Mouse (Mus musculus): Measurements from ENCODE around the gene Stom. TPM values are rescaled to one million over a fixed set of nuclear protein-coding genes. Genes with fewer than 3 reads are reported as not detected.

Gene Stom
- total and polyA plus RNA-seq, 2 experiments from 2014 or later, result 48.4 to 79.0 TPM

GRCm38 (mm10) chr2:35338036-35338435, 1.3 kb upstream of the Stom start:
- Histone ChIP-seq H3K27me3 (ENCODE audit: control insufficient read depth, insufficient read depth, low read length) (no peaks in the 10 kb centered on the region), H3K27ac (ENCODE audit: low read depth) (peak overlapping the region; percentile 46), H3K9me3 (replicated peaks; ENCODE audit: control insufficient read depth, low read length) (no peaks in the 10 kb centered on the region), H3K4me1 (ENCODE audit: control insufficient read depth, insufficient read depth) (peaks cover 14% of the 10 kb centered on the region), H3K36me3 (replicated peaks; ENCODE audit: control insufficient read depth, insufficient read depth, low read length) (no peaks in the 10 kb centered on the region), H3K4me3 (ENCODE audit: low read depth, low read length) (no peak overlapping the region), H3K4me2 (ENCODE audit: low read depth, low read length) (no peak overlapping the region), H3K9ac (replicated peaks; ENCODE audit: low read depth, low read length) (no peak overlapping the region)
- DNase-seq (ENCODE audit: low spot score), result no peak
- ATAC-seq (ENCODE audit: insufficient read depth, low read depth), result no peak
- TF ChIP-seq CTCF (IDR thresholded peaks at IDR 0.05; ENCODE audit: low read depth) (no peak), EP300 (IDR thresholded peaks at IDR 0.05; ENCODE audit: low read depth) (no peak)
- 61% methylated on average over 1 of the region's 1 CpGs for WGBS

GRCm38 (mm10) chr2:35337419-35337818, 643 bp upstream of the Stom start:
- TF ChIP-seq CTCF (IDR thresholded peaks at IDR 0.05; ENCODE audit: low read depth), result no peak
- no peak for TF ChIP-seq EP300 (IDR thresholded peaks at IDR 0.05; ENCODE audit: low read depth)
- 46% methylated on average over 10 of the region's 10 CpGs for WGBS
- 0 out of 2 replicates have a peak overlapping the region, but pooled peaks have one; percentile 35 for H3K9ac ChIP-seq (replicated peaks; ENCODE audit: low read depth, low read length)
- DNase-seq (ENCODE audit: low spot score), result no peak
- H3K4me1 ChIP-seq (ENCODE audit: control insufficient read depth, insufficient read depth), result peaks cover 13% of the 10 kb centered on the region
- peak overlapping the region; percentile 88 for H3K4me2 ChIP-seq (ENCODE audit: low read depth, low read length)
- peak overlapping the region; percentile 79 for H3K4me3 ChIP-seq (ENCODE audit: low read depth, low read length)
- H3K9me3 ChIP-seq (replicated peaks; ENCODE audit: control insufficient read depth, low read length), result no peaks in the 10 kb centered on the region
- H3K36me3 ChIP-seq (replicated peaks; ENCODE audit: control insufficient read depth, insufficient read depth, low read length), result no peaks in the 10 kb centered on the region
- H3K27ac ChIP-seq (ENCODE audit: low read depth), result peak overlapping the region; percentile 89
- no peaks in the 10 kb centered on the region for H3K27me3 ChIP-seq (ENCODE audit: control insufficient read depth, insufficient read depth, low read length)
- ATAC-seq (ENCODE audit: insufficient read depth, low read depth), result no peak

GRCm38 (mm10) chr2:35335620-35336019, 1.2 kb downstream of the Stom start:
- Histone ChIP-seq H3K4me3 (ENCODE audit: low read depth, low read length) (peak overlapping the region; percentile 79), H3K9ac (replicated peaks; ENCODE audit: low read depth, low read length) (peak overlapping the region; percentile 78), H3K27me3 (ENCODE audit: control insufficient read depth, insufficient read depth, low read length) (no peaks in the 10 kb centered on the region), H3K4me2 (ENCODE audit: low read depth, low read length) (peak overlapping the region; percentile 88), H3K9me3 (replicated peaks; ENCODE audit: control insufficient read depth, low read length) (no peaks in the 10 kb centered on the region), H3K36me3 (replicated peaks; ENCODE audit: control insufficient read depth, insufficient read depth, low read length) (no peaks in the 10 kb centered on the region), H3K27ac (ENCODE audit: low read depth) (peak overlapping the region; percentile 89), H3K4me1 (ENCODE audit: control insufficient read depth, insufficient read depth) (peaks cover 17% of the 10 kb centered on the region)
- DNase-seq (ENCODE audit: low spot score), result no peak
- 28% methylated on average over 7 of the region's 7 CpGs for WGBS
- no peak for TF ChIP-seq EP300 (IDR thresholded peaks at IDR 0.05; ENCODE audit: low read depth)
- no peak for TF ChIP-seq CTCF (IDR thresholded peaks at IDR 0.05; ENCODE audit: low read depth)
- ATAC-seq (ENCODE audit: insufficient read depth, low read depth), result no peak

GRCm38 (mm10) chr2:35333670-35334069, 3.1 kb downstream of the Stom start:
- H3K27ac ChIP-seq (ENCODE audit: low read depth), result no peak overlapping the region
- H3K9ac ChIP-seq (replicated peaks; ENCODE audit: low read depth, low read length), result no peak overlapping the region
- DNase-seq (ENCODE audit: low spot score) (no peak), ATAC-seq (ENCODE audit: insufficient read depth, low read depth) (no peak)
- no peak overlapping the region for H3K4me2 ChIP-seq (ENCODE audit: low read depth, low read length)
- H3K9me3 ChIP-seq (replicated peaks; ENCODE audit: control insufficient read depth, low read length), result no peaks in the 10 kb centered on the region
- no peak for TF ChIP-seq EP300 (IDR thresholded peaks at IDR 0.05; ENCODE audit: low read depth)
- TF ChIP-seq CTCF (IDR thresholded peaks at IDR 0.05; ENCODE audit: low read depth), result no peak
- H3K4me1 ChIP-seq (ENCODE audit: control insufficient read depth, insufficient read depth), result peaks cover 17% of the 10 kb centered on the region
- no peaks in the 10 kb centered on the region for H3K27me3 ChIP-seq (ENCODE audit: control insufficient read depth, insufficient read depth, low read length)
- H3K4me3 ChIP-seq (ENCODE audit: low read depth, low read length), result no peak overlapping the region
- 0 out of 2 replicates have a peak, but pooled peaks cover 4% of the 10 kb centered on the region for H3K36me3 ChIP-seq (replicated peaks; ENCODE audit: control insufficient read depth, insufficient read depth, low read length)

- TF ChIP-seq CTCF (IDR thresholded peaks at IDR 0.05; ENCODE audit: low read depth) (no peak), EP300 (IDR thresholded peaks at IDR 0.05; ENCODE audit: low read depth) (no peak)
- no peak overlapping the region for H3K4me3 ChIP-seq (ENCODE audit: low read depth, low read length)
- H3K4me1 ChIP-seq (ENCODE audit: control insufficient read depth, insufficient read depth), result peaks cover 28% of the 10 kb centered on the region
- H3K9me3 ChIP-seq (replicated peaks; ENCODE audit: control insufficient read depth, low read length), result no peaks in the 10 kb centered on the region
- no peak overlapping the region for H3K9ac ChIP-seq (replicated peaks; ENCODE audit: low read depth, low read length)
- ATAC-seq (ENCODE audit: insufficient read depth, low read depth) (no peak), DNase-seq (ENCODE audit: low spot score) (no peak)
- H3K27me3 ChIP-seq (ENCODE audit: control insufficient read depth, insufficient read depth, low read length), result no peaks in the 10 kb centered on the region
- no peak overlapping the region for H3K27ac ChIP-seq (ENCODE audit: low read depth)
- H3K36me3 ChIP-seq (replicated peaks; ENCODE audit: control insufficient read depth, insufficient read depth, low read length), result 0 out of 2 replicates have a peak, but pooled peaks cover 4% of the 10 kb centered on the region
- WGBS, result 68% methylated on average over 2 of the region's 2 CpGs
- H3K4me2 ChIP-seq (ENCODE audit: low read depth, low read length), result no peak overlapping the region
Measured at GRCm38 (mm10) chr2:35331205-35331604, 5.6 kb downstream of the Stom start.

- H3K4me1 ChIP-seq (ENCODE audit: control insufficient read depth, insufficient read depth), result peaks cover 23% of the 10 kb centered on the region
- H3K4me2 ChIP-seq (ENCODE audit: low read depth, low read length), result no peak overlapping the region
- no peaks in the 10 kb centered on the region for H3K9me3 ChIP-seq (replicated peaks; ENCODE audit: control insufficient read depth, low read length)
- no peak overlapping the region for H3K9ac ChIP-seq (replicated peaks; ENCODE audit: low read depth, low read length)
- ATAC-seq (ENCODE audit: insufficient read depth, low read depth) (no peak), DNase-seq (ENCODE audit: low spot score) (no peak)
- TF ChIP-seq EP300 (IDR thresholded peaks at IDR 0.05; ENCODE audit: low read depth), result no peak
- no peak for TF ChIP-seq CTCF (IDR thresholded peaks at IDR 0.05; ENCODE audit: low read depth)
- no peak overlapping the region for H3K27ac ChIP-seq (ENCODE audit: low read depth)
- no peak overlapping the region for H3K4me3 ChIP-seq (ENCODE audit: low read depth, low read length)
- 0 out of 2 replicates have a peak, but pooled peaks cover 4% of the 10 kb centered on the region for H3K36me3 ChIP-seq (replicated peaks; ENCODE audit: control insufficient read depth, insufficient read depth, low read length)
- 81% methylated on average over 2 of the region's 2 CpGs for WGBS
- H3K27me3 ChIP-seq (ENCODE audit: control insufficient read depth, insufficient read depth, low read length), result no peaks in the 10 kb centered on the region
Measured at GRCm38 (mm10) chr2:35329061-35329460, 7.7 kb downstream of the Stom start.

Measured in heart, postnatal 0 days (tissue).